Mouse (Mus musculus) heart, adult 2 months (tissue): ENCODE measurements around the gene Dop1b.

Source experiments
- CTCF ChIP-seq: fragments of 200-600 bp; IDR thresholded peaks from 2 replicates; pipeline ENCODE4 v1.8.1; 2022; ENCODE audit warnings: antibody characterized with exemption, mild to moderate bottlenecking, moderate library complexity
- EP300 ChIP-seq: fragments of 200-500 bp; IDR thresholded peaks from 2 replicates; pipeline ENCODE4 v1.6.1; 2011; ENCODE audit warnings: low read depth, low read length, control low read depth; ENCODE audit not compliant: insufficient read depth
- POLR2A ChIP-seq: fragments of 200-500 bp; IDR thresholded peaks from 2 replicates; pipeline ENCODE4 v1.6.1; 2011; ENCODE audit warnings: mild to moderate bottlenecking, low read depth, low read length, control low read depth; ENCODE audit not compliant: insufficient read depth

- TF ChIP-seq CTCF (no peak), POLR2A (no peak), EP300 (no peak)
These were observed 121.0 kb downstream of the Dop1b start for GRCm38 (mm10) chr16:93832451-93833276.
